Mouse (Mus musculus) cerebellum, postnatal 14 days (tissue): ENCODE measurements at regions not wholly inside any gene's neighbourhood (a gene's known extent, or its start where the extent isn't known, plus 50 kb on each side); places are given as distances from the start of the nearest gene placed in this dataset.
"Not testable (repeated sequence)": the region's sequence is repeated elsewhere in the genome, so short reads cannot be mapped to it uniquely, and the experiment has no call there.

Source experiments
- DNase-seq, 2 experiments: peaks; one replicate each; pipeline ENCODE4 v3.0.0; 2021; ENCODE audit warnings: mixed read lengths in 2 of 2

DNA sequence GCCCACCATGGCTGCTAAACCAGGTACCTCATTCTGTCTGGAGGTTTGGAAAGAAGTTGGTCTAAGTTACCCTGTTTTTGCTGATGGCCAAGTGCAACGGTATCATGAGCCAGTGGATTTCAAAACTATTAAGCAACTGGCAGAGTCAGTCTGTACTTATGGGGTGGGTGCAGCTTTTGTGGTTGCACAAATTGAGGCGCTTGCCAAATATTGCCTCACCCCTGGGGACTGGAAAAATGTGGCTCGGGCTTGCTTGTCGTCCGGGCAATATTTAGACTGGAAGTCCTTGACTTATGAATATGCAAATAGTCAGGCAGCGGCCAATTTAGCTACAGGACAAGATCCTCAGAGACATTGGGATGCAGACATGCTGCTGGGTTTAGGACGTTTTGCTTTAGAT is 110.2 kb downstream of the Olfr164 start:
- no peak for DNase-seq

DNA sequence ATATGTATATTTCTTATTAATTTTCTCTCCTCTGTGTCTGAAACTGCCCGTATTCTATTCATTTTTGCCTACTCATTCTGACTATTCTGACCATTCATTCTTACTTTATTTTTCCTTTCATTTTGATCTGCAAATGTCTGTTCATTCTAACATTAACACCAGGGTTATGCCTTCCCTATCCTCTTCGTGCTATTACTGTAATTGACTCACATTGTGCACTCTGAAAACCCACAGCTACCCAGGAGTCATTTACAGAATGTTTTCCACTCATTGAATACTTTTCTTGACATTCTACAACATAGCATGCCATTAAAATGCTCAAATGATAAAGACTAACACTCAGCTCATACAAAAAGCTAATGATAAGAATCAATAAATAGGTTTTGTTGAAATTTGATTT is 112.9 kb downstream of the Olfr164 start:
- DNase-seq, result no peak

DNA sequence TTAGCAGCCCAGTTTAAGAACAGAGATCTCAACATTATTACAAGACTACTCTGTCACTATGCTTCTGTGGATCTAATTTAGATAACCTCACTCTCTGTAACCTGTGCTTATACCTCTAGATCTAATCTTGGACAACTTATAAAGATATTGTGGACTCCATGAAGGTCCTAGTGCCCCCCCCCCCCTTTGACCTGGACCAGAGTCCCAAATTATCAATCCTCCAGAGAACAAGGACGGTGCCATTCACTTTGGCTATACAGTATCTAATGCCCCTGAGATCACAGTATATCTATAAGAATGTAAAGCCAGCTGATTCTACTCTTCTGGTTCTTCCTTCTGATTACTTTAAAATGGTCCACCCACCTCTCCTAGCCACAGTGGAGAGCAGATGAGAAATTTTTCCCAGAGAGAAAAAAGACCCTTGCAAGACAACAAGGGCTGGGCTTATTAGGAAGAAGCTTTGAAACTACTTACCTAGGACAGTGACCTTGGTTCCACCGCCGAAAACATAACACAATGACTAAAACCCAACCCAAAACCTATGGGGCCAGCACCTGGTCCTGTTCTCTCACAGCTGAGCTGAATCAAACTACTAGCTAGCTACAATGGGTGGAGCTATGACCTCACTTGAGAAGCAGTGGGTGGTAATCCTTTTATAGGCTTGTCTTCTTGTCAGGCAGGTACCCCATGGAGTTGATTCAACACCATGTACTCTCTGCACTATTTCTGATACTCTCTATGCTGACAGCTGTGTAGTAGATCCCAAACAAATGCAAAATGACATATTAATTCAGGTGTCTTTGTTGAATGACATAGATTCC is 113.9 kb downstream of the Olfr164 start:
- no peak for DNase-seq

DNA sequence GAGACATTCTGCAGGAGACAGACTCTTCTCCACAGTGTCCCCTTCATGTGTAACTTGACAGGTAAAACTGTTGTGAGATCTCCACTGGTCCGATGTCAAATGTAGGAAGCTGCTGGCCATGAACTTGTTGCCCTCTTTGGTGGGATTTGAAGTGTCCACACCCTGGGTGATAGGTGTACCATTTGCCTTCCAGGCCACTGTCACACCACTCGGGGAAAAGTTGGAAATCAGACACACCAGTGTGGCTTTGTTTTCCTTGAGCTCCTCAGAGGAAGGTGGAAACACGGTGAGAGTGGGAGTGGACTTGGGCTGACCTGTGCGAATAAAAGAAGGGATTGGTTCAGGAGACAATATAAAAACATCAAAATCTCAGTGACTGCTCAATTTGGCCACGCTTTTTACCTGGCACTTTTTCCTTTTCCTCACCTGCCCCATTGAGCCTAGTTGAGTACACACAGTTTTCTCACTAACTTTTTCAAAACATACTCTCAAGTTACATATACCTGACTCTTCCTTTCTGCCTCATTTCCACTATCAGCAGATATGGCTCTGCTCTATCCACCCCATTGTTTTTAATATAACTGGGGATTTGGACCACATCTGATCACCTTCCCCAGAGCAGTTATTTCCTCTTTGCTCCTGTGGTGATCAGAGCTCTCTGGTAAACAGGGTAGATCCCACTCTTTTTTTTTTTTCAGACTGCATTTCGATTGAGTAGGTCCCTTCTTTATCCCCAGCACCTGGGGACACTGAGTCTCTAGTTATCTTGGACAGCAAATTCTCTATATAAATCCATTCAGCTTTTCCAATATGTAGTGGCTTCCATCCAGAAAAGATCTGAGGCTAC is 115.1 kb downstream of the Olfr164 start:
- DNase-seq, result no peak

DNA sequence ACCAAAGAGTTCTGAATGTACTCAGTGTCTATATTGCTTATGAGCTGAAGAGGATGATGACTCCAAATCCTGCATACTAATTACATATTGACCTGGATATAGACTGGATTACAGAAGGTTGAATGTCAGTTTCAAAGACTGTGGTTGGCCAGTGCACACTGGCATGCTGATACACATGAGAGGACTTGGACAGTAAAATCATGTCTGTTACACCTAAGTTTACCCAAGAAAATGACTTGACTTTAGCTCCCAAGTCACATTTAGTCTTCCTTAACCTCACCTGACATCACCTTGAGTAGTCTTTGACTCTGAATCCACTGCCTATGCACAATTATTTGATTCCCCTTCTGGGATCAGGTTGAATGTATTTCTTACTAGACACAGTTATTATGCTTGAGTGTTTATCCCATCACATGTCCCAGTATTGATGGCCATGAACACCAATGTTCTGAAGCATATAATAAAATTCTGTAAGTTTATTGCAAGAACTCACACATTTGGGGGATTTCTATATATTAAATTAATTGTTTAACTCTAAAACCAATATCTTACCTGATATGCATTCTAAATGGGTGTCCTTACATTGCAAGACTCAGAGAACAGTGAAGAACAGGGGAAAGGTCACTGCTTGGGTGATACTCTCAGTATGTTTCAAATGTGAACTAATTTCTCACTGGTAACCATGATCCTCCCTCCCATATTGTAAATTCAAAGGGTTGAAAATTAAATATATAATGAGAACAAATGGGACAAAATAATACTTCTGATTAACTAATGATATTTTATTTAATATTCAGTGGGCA is 116.0 kb downstream of the Olfr164 start:
- DNase-seq, result no peak

DNA sequence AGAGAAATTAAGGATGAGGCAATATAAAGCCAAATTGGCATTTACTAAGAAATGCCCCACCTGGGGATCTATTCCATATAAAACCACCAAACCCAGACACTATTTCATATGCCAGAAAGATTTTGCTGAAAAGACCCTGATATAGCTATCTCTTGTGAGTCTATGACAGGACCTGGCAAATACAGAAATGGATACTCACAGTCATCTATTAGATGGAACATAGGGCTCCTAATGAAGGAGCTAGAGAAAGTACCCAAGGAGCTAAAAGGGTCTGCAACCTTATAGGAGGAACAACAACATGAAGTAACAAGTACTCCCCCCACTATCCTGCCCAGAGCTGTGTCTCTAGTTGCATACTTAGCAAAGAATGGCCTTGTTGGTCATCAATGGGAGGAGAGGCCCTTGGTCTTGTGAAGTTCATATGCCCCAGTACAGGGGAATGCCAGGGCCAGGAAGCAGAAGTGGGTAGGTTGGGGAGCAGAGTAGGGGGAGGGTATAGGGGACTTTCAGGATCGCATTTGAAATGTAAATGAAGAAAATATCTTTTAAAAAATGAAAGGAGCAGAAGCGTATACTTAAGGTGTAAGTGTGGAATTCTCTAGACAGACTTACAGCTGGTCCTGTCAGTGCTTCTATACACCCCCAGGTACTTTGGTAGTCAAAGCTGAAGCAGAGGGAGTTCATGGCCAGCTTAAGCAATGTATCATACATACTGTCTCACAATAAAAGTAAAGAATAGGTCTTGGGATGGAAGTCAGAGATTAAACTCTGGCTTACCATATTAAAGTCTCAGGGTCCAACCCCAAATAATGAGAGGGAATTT is 128.2 kb downstream of the Olfr164 start:
- no peak for DNase-seq

DNA sequence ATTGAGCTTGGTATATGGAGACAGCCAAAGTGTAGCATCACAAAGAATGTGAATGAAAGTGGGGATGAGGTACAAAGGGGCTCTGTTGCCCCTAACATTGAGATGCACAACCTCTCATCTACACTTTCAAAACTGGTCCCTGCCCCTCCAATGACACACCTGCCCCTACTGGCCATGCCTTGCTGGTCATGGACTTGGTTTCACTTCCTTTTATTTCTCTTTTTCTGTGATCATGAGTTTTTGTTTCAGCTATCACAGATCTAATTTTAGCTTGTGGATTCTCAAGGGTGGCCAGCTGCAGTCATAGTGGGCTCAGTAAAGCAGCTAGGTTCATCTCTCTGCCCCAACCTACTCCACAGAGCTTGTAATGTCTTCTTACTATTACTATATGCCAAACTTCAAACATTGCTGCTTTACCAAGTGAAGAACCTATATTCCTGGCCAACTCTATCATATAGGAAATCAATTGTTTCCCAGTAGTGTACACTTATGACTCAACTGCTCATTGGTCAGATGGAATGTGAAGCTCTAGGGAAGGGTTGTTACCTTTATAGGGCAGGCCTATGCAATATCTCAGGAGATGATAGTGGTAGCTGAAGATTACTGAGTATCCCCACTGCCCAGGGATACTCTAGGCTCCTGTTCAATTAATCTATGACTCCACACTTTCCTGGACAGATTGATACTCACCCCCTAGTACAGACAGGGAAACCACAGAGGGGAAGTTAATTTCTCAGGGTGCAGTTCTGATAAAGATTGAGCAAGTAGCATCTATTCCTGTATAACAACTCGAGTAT is 134.5 kb downstream of the Olfr164 start:
- DNase-seq, result no peak

DNA sequence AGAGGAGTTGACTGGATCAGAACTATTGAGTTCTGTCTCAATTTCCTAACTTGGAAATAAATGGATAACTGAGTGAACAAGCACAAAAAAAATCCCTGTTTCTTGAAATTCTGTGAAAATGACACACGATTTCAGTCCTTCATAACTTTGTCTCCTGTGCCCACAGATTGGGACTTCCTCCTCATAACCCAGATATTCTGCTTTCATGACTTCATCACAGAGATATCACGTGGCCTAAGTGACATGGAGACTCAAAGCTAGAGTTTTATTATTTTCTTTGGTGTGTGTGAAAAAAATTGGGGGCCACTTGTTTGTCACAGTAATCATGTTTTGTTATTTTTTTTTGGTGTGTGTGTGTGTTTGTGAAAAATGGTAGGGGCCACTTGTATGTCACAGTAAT is 160.8 kb downstream of the Olfr164 start:
- DNase-seq, result no peak

DNA sequence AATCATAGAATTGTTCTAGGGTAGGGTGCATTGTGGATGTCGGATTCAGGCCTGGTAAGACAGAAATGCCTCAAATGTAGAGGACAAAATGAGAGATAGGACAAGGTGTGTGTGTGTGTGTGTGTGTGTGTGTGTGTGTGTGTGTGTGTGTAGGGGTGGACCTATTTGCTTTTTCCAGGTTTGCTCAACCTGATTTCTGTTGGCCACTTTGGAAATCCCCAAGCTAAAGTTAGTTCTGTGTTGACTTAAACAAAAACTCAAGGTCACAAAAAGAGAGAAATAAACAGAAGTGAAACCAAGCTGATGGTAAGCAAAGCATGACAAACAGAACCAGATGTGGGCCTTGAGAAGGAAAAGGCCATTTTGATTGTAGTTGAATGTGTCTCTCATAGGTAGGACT is 161.4 kb downstream of the Olfr164 start:
- DNase-seq, result not testable (repeated sequence)

DNA sequence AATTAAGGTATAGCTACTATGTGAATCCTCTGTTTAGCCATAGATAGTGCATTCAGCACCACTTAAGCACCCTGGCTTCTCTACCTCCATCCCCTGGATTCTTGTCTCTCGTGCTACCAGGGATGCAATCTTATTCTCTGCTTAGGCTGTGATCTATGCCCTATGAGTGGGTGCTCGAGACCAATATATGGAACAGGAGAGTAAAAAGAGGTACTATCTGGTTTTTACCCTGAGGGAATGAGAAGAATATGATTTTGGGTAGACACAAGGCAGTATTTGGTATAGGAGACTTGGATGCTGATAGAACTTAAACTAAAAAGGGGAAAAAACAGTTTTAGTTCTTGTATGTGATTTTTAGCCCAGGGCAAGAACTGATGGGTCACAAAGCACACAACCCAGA is 162.8 kb downstream of the Olfr164 start:
- no peak for DNase-seq

DNA sequence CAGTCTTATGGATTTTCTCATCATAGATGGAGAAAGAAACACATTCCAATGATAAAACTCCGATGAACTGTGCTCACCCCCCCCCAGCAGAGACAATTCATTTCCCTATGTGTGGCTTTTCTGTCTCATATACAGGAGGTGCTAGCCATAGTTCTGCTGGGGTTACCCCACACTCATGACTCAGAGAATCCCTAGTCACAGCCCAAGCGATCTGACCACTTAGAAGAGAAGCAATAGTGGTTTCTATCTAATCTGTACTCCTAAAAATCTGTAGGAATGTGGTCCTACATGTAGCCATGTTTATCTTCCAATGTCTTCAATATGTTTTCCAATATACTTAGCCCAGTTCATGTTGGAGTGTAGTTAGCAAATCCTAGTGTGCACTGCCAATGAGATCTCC is 163.3 kb downstream of the Olfr164 start:
- DNase-seq, result no peak

DNA sequence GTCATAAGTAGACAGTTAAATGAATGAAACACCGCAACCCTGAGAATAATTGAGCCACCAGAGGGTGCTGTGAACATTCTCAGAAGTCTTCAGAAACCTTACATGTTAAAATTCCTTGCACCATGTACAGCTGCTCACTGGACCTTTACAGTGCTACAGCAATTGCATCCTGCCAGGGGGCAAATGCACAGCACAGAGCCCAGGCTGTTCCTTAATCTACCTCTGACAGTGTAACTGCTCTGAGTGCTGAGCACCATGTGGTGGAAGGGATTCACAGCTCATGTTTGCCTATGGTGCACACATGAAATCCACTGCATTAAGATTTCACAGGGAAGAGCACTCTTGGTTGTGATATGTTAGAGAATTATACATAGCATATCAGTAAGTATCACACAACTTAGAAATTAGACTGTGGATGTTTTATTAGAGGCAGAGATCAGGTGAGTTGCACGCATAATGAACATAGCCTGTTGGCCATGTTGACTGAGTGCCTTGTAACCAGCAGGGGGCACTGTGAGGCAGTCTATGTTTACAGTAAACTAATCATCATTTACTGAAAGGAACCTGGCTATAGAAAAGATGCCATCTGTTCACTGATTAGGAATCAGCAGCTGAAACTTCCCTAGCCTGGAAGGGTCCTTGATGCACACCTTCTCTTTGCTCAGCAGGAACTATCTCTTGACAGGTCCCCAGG is 167.4 kb downstream of the Olfr164 start:
- DNase-seq, result peak; percentile 0 to 1
